Mouse (Mus musculus) common myeloid progenitor, adult 5-6 weeks (primary cell): Measurements from ENCODE around the gene Cnnm4. TPM values are rescaled to one million over a fixed set of nuclear protein-coding genes. Genes with fewer than 3 reads are reported as not detected.

Source experiments
- ATAC-seq: replicated peaks from 2 replicates; pipeline ENCODE4 v1.8.0; 2016; ENCODE audit warnings: low read depth, mild to moderate bottlenecking, moderate TSS enrichment, inconsistent platforms; ENCODE audit not compliant: poor library complexity, severe bottlenecking
- total RNA-seq: library from RNA; stranded (forward); fragments of 200-1000, 187-1606 nt; gene quantifications from 2 replicates; pipeline ENCODE4 v1.2.3, GENCODE M21; 2017

The Cnnm4 gene
- 6.5 and 6.6 TPM in 2 replicates for total RNA-seq

GRCm38 (mm10) chr1:36471181-36472105, at the start of gene Cnnm4:
Gene Cnnm4, plus strand, starts transcription at chr1:36471620.
- peak; percentile 54 for ATAC-seq

DNA sequence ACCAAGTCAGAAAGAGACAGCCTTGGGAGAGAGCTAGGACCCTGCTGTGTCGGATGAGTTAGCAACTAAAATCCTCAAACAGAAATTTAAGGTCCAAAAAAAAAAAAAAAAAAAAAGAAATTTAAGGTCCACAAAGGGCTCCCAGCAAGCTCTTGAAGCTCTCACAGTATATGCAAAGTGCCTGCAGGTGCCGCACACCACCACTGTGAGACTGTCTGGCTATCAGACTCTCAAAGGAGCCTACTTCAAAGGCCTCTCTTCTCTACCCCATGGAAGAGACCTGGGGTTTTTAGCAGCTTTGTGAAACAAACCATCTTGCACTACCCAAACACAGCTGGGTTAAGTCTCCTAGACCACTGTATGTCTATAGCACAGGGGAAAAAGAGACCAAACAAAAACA, 41.9 kb upstream of the Cnnm4 start:
- ATAC-seq: no peak

GRCm38 (mm10) chr1:36432999-36433398, 38.4 kb upstream of the Cnnm4 start:
- no peak for ATAC-seq

GRCm38 (mm10) chr1:36433616-36434015, 37.8 kb upstream of the Cnnm4 start:
- no peak for ATAC-seq

DNA sequence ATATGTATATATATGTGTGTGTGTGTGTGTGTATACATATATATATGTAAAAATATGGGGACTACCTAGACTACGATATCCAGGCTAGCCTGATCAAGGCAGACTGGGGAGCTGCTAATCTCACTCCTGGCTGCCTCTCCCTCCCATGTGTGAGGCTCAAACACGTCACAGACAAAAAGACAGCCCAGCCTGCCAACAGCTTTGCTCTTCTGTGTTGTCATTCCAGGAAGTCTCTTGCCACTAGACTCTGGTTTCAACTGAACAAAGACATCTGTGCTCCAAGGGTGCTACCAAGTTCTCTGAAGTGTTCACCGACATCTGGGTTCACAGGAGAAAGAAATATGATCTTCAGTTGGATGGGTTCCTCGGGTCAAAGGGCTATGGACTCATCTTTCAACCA, 36.3 kb upstream of the Cnnm4 start:
- no peak for ATAC-seq

DNA sequence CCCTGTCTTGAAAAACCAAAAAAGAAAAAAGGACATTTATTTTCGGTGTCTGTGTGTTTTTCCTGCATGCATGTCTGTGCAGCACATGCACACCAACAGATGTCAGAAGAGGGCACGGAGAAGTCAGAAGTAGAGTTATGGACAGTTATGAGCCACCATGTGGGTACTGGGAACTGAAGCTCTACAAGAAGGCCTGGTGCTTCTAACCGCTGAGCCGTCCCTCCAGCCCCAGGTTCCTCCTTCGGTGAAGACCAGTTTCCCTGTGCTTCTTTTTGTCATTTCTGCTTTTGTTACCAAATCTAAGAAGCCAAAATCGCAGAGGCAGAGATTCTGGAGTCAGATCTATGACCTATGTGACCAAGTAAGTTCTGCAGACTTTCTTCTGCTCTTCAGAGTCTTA, 34.9 kb upstream of the Cnnm4 start:
- no peak for ATAC-seq

DNA sequence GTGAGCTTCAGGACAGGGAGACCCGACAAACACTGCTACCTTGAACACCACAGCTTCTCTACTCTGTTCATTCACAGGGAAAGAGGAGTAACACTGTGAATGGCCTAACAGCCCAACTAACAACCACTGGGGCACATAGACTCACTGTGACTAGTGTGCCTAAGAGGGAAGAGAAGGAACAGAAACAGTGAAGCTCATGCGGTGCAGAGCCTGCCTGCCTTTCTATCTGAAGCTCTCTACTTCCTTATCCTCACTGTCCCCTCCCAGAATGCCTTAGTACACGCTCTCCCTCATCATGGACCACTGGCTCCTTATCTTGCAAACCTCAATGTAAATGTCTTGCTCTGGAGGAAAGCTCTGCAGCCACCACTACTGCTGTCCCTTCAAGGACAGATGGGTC, 34.2 kb upstream of the Cnnm4 start:
- ATAC-seq: 0 out of 2 replicates have a peak, but pooled peaks have one; percentile 22

GRCm38 (mm10) chr1:36441101-36441500, 30.3 kb upstream of the Cnnm4 start:
- no peak for ATAC-seq

DNA sequence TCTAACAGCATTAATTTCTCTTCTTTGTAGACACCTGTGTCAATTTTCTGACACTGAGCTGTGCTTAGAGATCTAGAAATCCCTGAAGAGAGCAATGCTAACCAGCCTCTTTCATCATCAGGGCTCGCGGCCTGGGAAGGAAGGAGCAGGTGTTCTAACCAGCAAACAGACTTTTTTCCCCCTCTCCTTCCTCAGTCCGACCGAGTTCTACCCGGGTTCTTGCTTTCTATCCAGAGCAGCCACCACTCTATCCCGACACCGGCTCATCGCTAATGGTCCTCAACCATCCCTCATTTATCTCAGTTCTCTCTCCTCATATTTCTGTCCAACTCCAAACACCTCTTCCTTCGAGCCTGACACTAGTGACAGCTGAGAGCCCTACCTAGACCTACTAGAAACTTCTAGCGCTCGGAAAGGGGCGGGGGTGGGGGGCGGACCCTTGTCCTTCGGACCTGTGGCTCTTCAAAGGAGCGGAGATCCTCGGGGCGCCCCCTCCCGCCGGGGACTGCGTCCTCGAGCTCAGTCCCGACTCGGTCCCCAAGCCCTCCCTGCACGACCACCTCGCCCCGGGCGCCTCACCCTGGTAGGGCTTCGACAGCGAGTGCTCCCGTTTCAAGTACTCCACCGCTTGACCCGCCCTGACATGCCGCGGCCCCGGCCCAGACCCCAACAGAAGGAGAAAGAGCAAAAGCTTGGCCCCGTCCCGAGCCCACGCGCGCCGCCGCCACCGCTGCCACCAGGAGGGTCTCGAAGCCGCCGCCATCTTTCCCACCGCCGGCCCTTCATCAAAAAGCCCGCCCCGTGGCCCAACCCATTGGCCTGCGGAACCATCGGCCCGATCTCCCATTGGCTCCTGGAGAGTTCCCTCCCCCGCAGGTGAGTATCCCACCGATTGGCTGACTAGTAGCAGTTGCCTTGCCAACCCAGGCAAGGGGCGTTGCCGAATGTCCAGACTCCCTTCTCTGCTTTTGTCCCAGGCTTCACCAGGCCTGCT, 26.7 kb upstream of the Cnnm4 start, which contains the start of gene Lman2l:
Lman2l (minus strand) TSS at position 801 of the 994 bp plus-strand sequence.
- peak; percentile 100 for ATAC-seq

DNA sequence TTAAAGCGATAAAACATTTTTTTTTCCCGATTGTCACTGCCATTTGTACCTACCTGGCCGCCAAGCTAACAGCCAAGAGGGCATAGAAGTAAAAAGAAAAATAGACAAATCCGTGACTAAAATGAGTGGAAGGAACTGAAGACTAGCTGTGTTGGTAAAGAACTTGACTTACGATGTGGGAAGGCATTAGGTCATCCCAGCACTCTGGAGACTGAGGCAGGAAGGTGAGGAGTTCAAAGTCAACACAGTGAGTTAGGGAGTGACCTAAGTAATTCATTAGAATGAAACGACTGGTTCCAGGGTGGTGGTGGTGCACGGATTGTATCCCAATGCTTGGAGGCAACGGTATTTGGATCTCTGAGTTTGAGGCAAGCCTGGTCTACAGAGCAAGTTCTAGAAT, 25.9 kb upstream of the Cnnm4 start:
- no peak for ATAC-seq

DNA sequence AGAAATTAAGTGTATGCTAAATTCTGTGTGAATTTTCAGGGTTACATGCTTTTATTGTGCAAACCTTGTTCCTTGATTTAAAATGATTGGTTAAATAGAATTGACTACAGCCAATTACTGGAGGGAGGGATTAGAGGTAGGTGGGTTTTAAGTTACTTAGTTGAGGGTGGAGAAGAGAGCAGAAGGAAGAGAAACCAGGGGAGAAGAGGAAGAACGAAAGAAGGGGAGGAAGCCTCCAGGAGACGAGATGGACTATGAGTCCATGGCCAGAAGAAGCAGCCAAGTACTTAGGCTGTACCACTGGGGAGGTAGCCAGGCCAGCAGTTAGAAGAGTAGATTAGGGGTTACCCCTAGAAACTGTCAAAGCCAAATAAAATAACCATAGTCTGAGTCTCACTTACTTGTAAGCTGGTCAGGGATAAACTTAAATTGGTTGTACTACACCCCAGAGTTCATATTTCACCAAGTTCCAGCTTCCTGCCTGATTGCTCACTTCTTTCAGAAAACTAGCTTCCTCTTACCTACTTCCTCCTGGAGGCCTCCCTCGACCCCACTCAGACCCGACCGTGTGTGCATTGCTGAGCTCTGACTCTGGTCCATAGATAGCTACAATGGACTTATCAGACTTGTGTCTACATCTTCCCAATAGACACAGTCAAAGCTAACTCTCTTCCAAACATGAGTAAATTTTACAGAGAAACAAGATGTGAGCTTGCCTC, 25.2 kb upstream of the Cnnm4 start:
- peak; percentile 27 for ATAC-seq

DNA sequence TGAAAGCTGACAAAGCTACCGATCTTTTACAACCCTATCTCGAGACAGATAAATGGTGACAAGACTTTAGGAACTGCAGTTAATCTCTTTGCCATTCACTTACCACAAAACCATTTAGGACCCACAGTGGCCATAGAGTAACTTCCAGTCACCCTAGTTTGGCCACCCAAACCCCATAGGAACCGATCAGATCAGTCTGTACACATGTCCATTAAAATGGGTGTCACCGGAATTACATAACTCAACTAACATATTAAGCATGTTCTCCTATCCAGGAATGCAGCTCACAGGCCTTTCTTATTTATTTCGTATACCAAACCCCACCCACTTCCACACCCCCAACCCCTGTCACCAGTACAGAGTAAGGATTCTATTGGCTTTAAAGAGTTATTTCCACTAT, 24.6 kb upstream of the Cnnm4 start:
- ATAC-seq: no peak

- no peak for ATAC-seq
Observed at GRCm38 (mm10) chr1:36454055-36454815, 17.2 kb upstream of the Cnnm4 start.

DNA sequence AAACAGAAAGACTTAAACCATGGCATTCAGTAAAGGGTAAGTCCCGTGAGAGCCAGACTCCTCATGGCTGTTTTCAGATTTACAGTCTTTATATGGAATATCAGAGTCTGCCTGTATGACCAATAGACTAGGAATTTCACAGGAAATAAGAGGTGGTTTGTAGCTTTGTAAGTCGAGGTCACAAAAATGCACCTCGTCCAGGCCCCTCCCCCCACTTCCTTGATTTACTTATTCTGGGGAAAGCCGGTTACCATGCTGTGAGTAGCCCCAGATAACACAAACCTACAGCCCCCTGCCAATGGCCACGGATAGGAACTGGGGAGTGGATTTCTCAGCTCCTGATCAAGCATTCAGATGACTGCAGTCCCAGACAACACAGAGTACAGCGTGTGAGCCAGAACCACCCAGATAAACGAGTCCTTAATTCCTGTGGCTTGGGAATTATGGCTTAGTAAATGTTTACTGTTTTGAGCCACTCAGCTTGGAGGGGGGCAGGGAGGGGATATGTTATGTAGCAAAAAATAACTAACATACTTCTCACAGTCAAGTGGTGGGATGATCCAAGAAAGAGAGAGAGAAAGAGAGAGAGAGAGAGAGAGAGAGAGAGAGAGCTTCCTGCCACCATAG, 13.9 kb upstream of the Cnnm4 start:
- 0 out of 2 replicates have a peak, but pooled peaks have one; percentile 15 for ATAC-seq

DNA sequence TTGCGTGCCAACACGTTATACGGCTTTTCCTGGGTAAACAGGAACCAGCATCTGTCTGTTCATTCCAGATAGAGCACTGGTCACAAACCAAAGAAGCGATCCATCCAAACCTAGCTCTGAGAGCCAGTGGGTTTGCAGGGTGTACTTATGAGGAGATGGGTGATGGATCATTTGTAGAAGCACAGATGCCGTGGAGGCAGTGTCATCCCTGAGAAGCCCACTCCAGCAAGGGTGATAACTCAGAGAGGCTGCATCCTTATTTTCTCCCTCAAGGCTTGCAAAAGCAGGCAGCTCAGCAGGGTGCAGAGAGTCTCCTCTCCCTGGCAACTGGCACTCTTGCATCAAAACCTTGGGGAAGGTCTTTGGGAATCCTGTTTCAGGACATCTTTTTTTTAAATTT, 13.3 kb upstream of the Cnnm4 start:
- ATAC-seq: peak; percentile 50

DNA sequence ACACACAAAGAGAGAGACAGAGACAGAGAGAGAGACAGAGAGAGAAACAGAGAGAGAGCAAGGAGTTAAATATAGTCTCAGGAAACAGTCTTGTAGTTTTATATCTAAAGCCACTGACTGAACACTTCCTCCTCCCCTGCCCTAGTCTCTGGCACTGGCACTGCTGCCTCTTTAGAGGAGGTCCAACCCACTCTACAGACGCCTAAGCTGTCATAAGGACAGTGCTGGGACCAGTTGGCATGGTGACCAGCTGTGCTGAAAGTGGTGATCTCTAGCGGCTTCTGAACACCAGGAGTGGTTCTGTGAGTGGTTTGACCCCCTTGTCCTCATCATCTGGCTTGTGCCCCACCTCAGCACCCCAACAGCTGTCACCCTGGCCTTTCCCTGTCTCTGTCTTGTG, 9.6 kb upstream of the Cnnm4 start:
- ATAC-seq: peak; percentile 87

DNA sequence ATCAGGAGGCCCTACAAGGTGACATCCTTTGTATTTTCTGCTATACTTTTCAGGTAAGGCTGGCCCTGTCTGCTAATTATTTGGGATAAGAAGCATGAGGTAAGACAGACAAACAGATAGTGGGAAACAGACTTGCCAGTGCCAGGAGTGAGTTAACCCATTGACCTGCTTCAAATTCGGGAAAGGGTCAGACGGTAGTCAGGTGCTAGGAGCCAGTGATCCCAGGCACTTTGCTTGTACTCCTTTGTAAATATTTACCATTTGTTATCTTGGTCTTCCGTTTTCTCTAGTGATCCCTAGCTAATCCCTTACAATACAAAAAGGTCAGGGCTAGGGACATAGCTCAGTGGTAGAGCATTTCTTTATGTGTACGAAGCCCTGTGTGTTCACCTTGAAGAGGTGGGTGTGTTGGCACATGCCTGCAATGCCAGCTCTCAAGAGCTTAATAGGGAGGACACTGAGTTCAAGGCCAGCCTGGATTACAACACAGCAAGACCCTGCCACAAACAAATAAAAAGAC, 5.7 kb upstream of the Cnnm4 start:
- no peak for ATAC-seq

DNA sequence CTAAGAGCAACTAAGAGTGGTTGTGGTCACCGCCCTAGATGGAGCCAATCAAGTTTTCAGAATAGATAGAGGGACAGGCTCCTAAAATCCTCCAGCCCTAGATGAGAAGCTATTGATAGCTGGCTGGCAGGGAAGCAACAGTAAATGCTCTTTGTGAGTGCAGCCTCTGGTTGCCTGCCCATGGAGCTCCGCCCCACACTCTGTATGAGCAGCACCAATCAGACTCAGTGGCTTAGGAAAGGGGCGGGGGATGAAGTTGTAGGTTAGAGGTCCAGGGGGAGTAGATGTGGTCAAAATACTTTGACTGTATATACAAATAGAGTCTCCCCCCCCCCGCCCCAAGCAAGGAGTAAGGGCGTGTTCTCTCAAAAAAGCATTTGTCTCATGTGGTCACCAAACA, 4.0 kb upstream of the Cnnm4 start:
- no peak for ATAC-seq
